Mouse (Mus musculus): ENCODE measurements around the gene St3gal3.

DNA sequence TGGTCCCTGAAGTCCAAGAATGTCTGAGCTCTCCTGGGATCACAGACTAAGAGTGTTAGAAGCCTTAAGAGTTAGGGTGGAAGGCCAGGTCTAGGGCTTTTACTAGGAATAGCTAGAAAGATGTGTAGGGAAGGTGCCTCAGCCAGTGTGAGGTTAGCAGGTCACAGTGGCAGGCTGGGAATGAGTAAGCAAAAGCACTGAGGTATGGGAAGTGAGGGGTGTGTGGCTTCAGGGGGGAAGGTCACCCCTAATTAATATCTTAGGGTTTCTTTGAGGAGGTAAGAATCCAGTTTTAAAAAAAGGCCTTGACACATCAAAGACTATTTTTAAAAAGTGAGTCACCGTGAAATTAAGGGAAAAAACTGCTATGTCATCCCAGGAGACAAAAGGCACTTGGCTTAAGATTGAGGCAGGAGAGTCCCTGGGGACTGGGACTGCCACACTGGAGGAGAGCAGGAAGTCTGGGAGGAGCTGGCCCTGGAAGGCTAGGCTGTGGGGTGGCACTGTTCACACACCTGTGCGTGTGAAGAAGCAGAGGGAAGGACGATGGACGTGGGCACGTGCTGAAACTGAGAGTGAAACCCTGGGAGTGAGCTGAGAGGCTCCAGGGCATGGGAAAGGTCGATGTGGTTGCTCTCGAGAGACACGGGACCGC is 72.8 kb downstream of the St3gal3 start:
- no peak for TF ChIP-seq CTCF (IDR thresholded peaks at IDR 0.05; ENCODE audit: extremely low read depth, insufficient read length, insufficient replicate concordance, low read depth, low read length)
- TF ChIP-seq POLR2A (IDR thresholded peaks at IDR 0.05; ENCODE audit: low read depth, low read length) = no peak
